Mouse (Mus musculus): ENCODE results near the gene Bola1. TPM values are rescaled to one million over a fixed set of nuclear protein-coding genes. Genes with fewer than 3 reads are reported as not detected.

The Bola1 gene
- polyA plus RNA-seq, 1 experiment from 2014 or later: 55.3 TPM

- ATAC-seq (peak; percentile 66), DNase-seq (ENCODE audit: low read depth, low spot score) (peak; percentile 97)
- H3K27me3 ChIP-seq: no peaks in the 10 kb centered on the region
- in situ Hi-C loops (cut with MboI; ENCODE audit: low pct_unique_long_range_greater_than_20kb): loop anchor here (10.0 kb wide), 1 partner anchor 198 kb away; no protein-coding TSS in a partner anchor
- ChIA-PET POLR2A (interaction anchor here (0.5 to 2.8 kb wide), 11 partner anchors 9 to 165 kb away, joined by 3 to 13 read pairs (median 6); partner anchors contain the start of genes Bola1, Hist2h2aa1 and Hist2h2ab), CTCF (interaction anchor here (0.8 to 2.6 kb wide), 8 partner anchors 9 to 197 kb away, joined by 3 to 9 read pairs (median 3); partner anchors contain the start of genes Bola1 and Hist2h2ab)
- peak; percentile 93 for TF ChIP-seq CTCF (IDR thresholded peaks at IDR 0.05)
These were observed 43.6 kb upstream of the Bola1 start, which contains the start of gene Hist2h4 for GRCm38 (mm10) chr3:96262979-96263550. Gene Hist2h4, minus strand, starts transcription at chr3:96263311.

GRCm38 (mm10) chr3:96262216-96262875, 42.8 kb upstream of the Bola1 start:
- DNase-seq (ENCODE audit: low read depth, low spot score) (no peak), ATAC-seq (peak; percentile 59)
- H3K27me3 ChIP-seq: no peaks in the 10 kb centered on the region
- POLR2A ChIA-PET: interaction anchor here (0.6 to 2.8 kb wide), 15 partner anchors 8 to 1039 kb away, joined by 3 to 13 read pairs (median 4); partner anchors contain the start of genes Bola1, Hist2h2aa1, Hist2h2ab and Hist2h2ac
- in situ Hi-C loops (cut with MboI; ENCODE audit: low pct_unique_long_range_greater_than_20kb): loop anchor here (10.0 kb wide), 1 partner anchor 198 kb away; no protein-coding TSS in a partner anchor
- TF ChIP-seq CTCF (IDR thresholded peaks at IDR 0.05): no peak
- CTCF ChIA-PET: interaction anchor here (0.6 to 2.6 kb wide), 16 partner anchors 9 to 362 kb away, joined by 3 to 9 read pairs (median 3); partner anchors contain the start of genes Bola1 and Hist2h2ab

- ChIA-PET CTCF (interaction anchor here (0.6 to 2.6 kb wide), 14 partner anchors 10 to 361 kb away, joined by 3 to 9 read pairs (median 3); partner anchors contain the start of genes Bola1 and Hist2h2ab), POLR2A (interaction anchor here (0.6 to 2.8 kb wide), 10 partner anchors 7 to 405 kb away, joined by 3 to 13 read pairs (median 6); partner anchors contain the start of genes Bola1, Hist2h2ab, Hist2h2ac and Hist2h2be)
- ATAC-seq (no peak), DNase-seq (ENCODE audit: low read depth, low spot score) (no peak)
- peak; percentile 52 for TF ChIP-seq CTCF (IDR thresholded peaks at IDR 0.05)
- in situ Hi-C loops (cut with MboI; ENCODE audit: low pct_unique_long_range_greater_than_20kb): loop anchor here (10.0 kb wide), 1 partner anchor 197 kb away; no protein-coding TSS in a partner anchor
- no peaks in the 10 kb centered on the region for H3K27me3 ChIP-seq
These were observed 42.1 kb upstream of the Bola1 start for GRCm38 (mm10) chr3:96261623-96262022.

DNA sequence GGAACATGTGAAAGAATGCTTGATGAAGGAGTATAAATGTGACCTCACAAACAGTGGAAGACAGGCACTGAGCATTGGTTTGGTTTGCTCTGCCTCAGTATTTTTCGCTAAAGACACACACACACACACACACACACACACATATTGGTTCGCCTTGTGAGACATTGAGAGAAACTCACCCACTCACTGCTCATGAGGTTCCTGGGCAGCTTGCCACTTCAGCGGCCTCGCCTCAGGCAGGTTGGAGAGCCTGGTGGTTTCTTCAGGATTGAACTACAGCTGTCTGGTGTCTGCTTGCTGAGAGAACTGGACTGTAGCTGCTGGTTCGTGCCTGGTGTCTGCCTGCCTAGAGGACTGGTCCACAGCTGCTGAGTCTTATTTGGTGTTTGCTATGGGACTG, 40.7 kb upstream of the Bola1 start:
- CTCF ChIA-PET: interaction anchor here (1.3 kb wide), 1 partner anchor 15 kb away, joined by 3 read pairs; the partner anchor contains the start of gene Hist2h2aa1
- no peak for TF ChIP-seq CTCF (IDR thresholded peaks at IDR 0.05)
- H3K27me3 ChIP-seq: no peaks in the 10 kb centered on the region
- POLR2A ChIA-PET: no interaction called here
- ATAC-seq (no peak), DNase-seq (ENCODE audit: low read depth, low spot score) (no peak)
- in situ Hi-C loops (cut with MboI; ENCODE audit: low pct_unique_long_range_greater_than_20kb): loop anchor here (10.0 kb wide), 1 partner anchor 195 kb away; no protein-coding TSS in a partner anchor

GRCm38 (mm10) chr3:96257190-96257589, 37.7 kb upstream of the Bola1 start:
- no peak for DNase-seq (ENCODE audit: low read depth, low spot score)
- in situ Hi-C loops (cut with MboI; ENCODE audit: low pct_unique_long_range_greater_than_20kb): no loop called here
- POLR2A ChIA-PET: interaction anchor here (0.6 kb wide), 1 partner anchor 26 kb away, joined by 6 read pairs; no protein-coding TSS in a partner anchor
- ATAC-seq: no peak
- no peak for TF ChIP-seq CTCF (IDR thresholded peaks at IDR 0.05)
- CTCF ChIA-PET: no interaction called here
- H3K27me3 ChIP-seq: no peaks in the 10 kb centered on the region

DNA sequence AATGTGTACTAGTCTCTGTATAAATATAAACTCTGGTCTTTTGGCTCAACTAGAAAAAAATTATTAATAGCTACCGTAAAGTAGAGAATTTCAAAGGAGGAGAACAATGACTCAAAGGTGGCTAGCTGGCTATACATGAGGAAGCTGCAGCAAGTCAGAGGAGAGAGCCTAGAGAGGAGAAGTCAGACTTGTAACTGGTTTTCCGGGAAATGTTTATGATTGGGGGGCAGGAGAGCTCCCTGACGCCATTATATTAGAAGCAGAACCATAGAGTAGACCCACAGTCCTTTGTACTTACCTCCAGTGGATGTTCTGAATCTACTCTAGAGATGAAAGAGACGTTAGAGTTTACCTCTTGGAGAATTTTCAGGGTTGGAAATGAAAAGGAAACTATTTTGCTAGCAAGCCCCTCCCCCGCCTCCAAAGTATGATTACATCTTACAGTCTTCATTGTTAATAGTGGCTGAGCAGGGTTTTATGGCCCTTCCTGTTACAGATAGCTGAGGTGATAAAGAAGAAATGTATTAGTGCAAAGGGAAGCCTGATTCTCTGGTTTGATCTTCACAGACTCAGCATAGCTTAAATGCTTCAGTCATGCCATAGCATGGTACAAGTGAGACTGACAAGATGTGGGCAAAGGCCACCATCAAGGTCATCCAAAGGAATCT, 36.6 kb upstream of the Bola1 start:
- in situ Hi-C loops (cut with MboI; ENCODE audit: low pct_unique_long_range_greater_than_20kb): no loop called here
- no peak for ATAC-seq
- no peaks in the 10 kb centered on the region for H3K27me3 ChIP-seq
- CTCF ChIA-PET: interaction anchor here (0.7 to 1.3 kb wide), 2 partner anchors 21 to 89 kb away, joined by 3 read pairs; no protein-coding TSS in a partner anchor
- POLR2A ChIA-PET: interaction anchor here (0.8 to 2.2 kb wide), 2 partner anchors 13 to 37 kb away, joined by 5 to 7 read pairs; partner anchors contain the start of genes Bola1, Hist2h2ab, Hist2h2bb and Hist2h3b
- TF ChIP-seq CTCF (IDR thresholded peaks at IDR 0.05): no peak
- no peak for DNase-seq (ENCODE audit: low read depth, low spot score)

GRCm38 (mm10) chr3:96254683-96255355, 35.3 kb upstream of the Bola1 start:
- H3K27me3 ChIP-seq: no peaks in the 10 kb centered on the region
- in situ Hi-C loops (cut with MboI; ENCODE audit: low pct_unique_long_range_greater_than_20kb): no loop called here
- CTCF ChIA-PET: no interaction called here
- DNase-seq (ENCODE audit: low read depth, low spot score) (no peak), ATAC-seq (no peak)
- TF ChIP-seq CTCF (IDR thresholded peaks at IDR 0.05): no peak
- POLR2A ChIA-PET: interaction anchor here (2.2 to 2.8 kb wide), 2 partner anchors 8 to 15 kb away, joined by 7 read pairs; partner anchors contain the start of genes Hist2h2bb, Hist2h3b and Hist2h4

DNA sequence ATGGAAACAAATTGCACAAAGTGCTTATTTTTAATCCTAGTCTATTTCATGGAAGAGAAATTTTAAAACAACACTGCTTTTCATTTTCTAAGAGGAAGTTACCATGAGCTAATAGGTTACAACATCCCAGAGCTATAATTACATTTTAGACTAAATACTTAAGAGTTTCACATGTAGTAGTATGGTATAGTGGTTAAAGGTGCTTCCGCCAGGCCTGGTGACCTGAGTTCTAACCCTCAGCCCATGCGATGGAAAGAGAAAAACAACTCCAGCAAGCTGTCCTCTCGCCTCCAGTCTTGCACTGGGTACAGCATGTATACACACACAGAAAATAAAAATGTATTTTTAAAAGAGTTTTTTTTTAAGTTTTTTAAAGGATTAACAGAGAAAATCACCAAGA, 32.3 kb upstream of the Bola1 start:
- H3K27me3 ChIP-seq: no peaks in the 10 kb centered on the region
- in situ Hi-C loops (cut with MboI; ENCODE audit: low pct_unique_long_range_greater_than_20kb): no loop called here
- no peak for TF ChIP-seq CTCF (IDR thresholded peaks at IDR 0.05)
- ATAC-seq (no peak), DNase-seq (ENCODE audit: low read depth, low spot score) (no peak)
- CTCF ChIA-PET: interaction anchor here (1.1 to 1.2 kb wide), 3 partner anchors 10 to 33 kb away, joined by 3 to 9 read pairs (median 4); partner anchors contain the start of genes Bola1 and Hist2h2ab
- POLR2A ChIA-PET: interaction anchor here (1.9 kb wide), 1 partner anchor 11 kb away, joined by 13 read pairs; the partner anchor contains the start of gene Hist2h4

DNA sequence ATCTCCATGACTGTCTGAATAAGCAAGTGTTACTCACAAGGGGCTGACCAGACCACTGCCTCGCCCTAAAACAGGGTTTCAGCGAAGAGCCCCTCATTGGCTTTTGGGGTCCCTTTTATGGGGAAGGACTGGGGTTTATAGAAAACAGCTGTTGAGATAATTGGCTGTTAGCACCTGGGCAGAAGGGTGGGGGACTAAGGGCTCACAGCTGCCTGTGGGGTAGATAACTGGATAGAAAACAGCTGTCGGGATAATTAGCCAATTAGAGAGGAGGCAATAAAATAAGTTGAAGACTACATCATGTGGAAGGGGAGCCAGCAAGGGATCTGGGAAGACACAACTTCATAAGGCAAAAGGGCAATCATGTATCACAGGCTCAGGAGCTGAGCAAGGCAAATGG, 31.4 kb upstream of the Bola1 start:
- CTCF ChIA-PET: interaction anchor here (1.1 to 1.2 kb wide), 3 partner anchors 11 to 32 kb away, joined by 3 to 9 read pairs (median 4); partner anchors contain the start of genes Bola1 and Hist2h2ab
- in situ Hi-C loops (cut with MboI; ENCODE audit: low pct_unique_long_range_greater_than_20kb): no loop called here
- POLR2A ChIA-PET: interaction anchor here (1.4 to 1.9 kb wide), 2 partner anchors 8 to 12 kb away, joined by 4 to 13 read pairs; partner anchors contain the start of gene Hist2h4
- no peaks in the 10 kb centered on the region for H3K27me3 ChIP-seq
- no peak for ATAC-seq
- no peak for TF ChIP-seq CTCF (IDR thresholded peaks at IDR 0.05)
- no peak for DNase-seq (ENCODE audit: low read depth, low spot score)
